Mouse (Mus musculus) liver, adult (tissue): Measurements from ENCODE around the gene Gripap1.

Experiments used
- GATA4 ChIP-seq: IDR thresholded peaks from 2 replicates; pipeline ENCODE4 v1.6.1; 2014; ENCODE audit warnings: mild to moderate bottlenecking, low read length; ENCODE audit not compliant: insufficient replicate concordance

Gripap1 gene

GRCm38 (mm10) chrX:7775501-7776205, 13.9 kb upstream of the Gripap1 start:
- no peak for TF ChIP-seq GATA4

GRCm38 (mm10) chrX:7776329-7777082, 13.1 kb upstream of the Gripap1 start:
- no peak for TF ChIP-seq GATA4

- no peak for TF ChIP-seq GATA4
These were observed 10.9 kb upstream of the Gripap1 start for GRCm38 (mm10) chrX:7778450-7779244.

GRCm38 (mm10) chrX:7779294-7779693, 10.3 kb upstream of the Gripap1 start:
- TF ChIP-seq GATA4 = no peak

GRCm38 (mm10) chrX:7782603-7783092, 6.9 kb upstream of the Gripap1 start:
- no peak for TF ChIP-seq GATA4

- no peak for TF ChIP-seq GATA4
These were observed 744 bp downstream of the Gripap1 start for GRCm38 (mm10) chrX:7790309-7790708.

GRCm38 (mm10) chrX:7793361-7793760, 3.8 kb downstream of the Gripap1 start:
- TF ChIP-seq GATA4 = no peak

GRCm38 (mm10) chrX:7795016-7795415, 5.5 kb downstream of the Gripap1 start:
- no peak for TF ChIP-seq GATA4

GRCm38 (mm10) chrX:7797327-7797726, 7.8 kb downstream of the Gripap1 start:
- TF ChIP-seq GATA4 = no peak

GRCm38 (mm10) chrX:7821865-7822779, 32.6 kb downstream of the Gripap1 start, which contains the start of gene Kcnd1:
TSS of gene Kcnd1 (plus strand) at chrX:7822289.
- TF ChIP-seq GATA4 = no peak

- TF ChIP-seq GATA4 = no peak
These were observed 47.6 kb downstream of the Gripap1 start for GRCm38 (mm10) chrX:7837146-7837545.

- TF ChIP-seq GATA4 = no peak
These were observed 51.2 kb downstream of the Gripap1 start for GRCm38 (mm10) chrX:7840842-7841162.

GRCm38 (mm10) chrX:7841163-7842162, 51.9 kb downstream of the Gripap1 start, which contains the start of gene Otud5:
TSS of gene Otud5 (plus strand) at chrX:7841364.
- TF ChIP-seq GATA4 = peak; percentile 39; the same call in 1 of the 2 replicates
